Mouse (Mus musculus): Measurements from ENCODE around the gene Tagln2.

GRCm38 (mm10) chr1:172468301-172468877 is 31.5 kb upstream of the Tagln2 start:
- TF ChIP-seq CTCF (IDR thresholded peaks at IDR 0.05; ENCODE audit: extremely low read depth, insufficient read depth, low read length), result no peak
- no peak for TF ChIP-seq POLR2A (IDR thresholded peaks at IDR 0.05; ENCODE audit: extremely low read depth, insufficient read depth, low read length)

Measured in cortical plate, adult 2 months (tissue).